Mouse (Mus musculus) stomach, embryonic 14.5 days (tissue): Measurements from ENCODE around the gene Syna. TPM values are rescaled to one million over a fixed set of nuclear protein-coding genes. Genes with fewer than 3 reads are reported as not detected.

ENCODE experiments used
- ATAC-seq: fragments of 200-750 bp; cut with Nextera tagmentation; 2 replicates; pipeline ENCODE4 v1.8.0; 2017; ENCODE audit warnings: low read depth, moderate TSS enrichment; ENCODE audit not compliant: insufficient number of reproducible peaks, insufficient read depth, low FRiP score
- H3K27ac ChIP-seq: fragments of 300-500 bp; sonication (generic); 2 replicates; pipeline ENCODE4 v1.5.1; 2014; ENCODE audit warnings: mild to moderate bottlenecking, low read length, moderate library complexity, mixed read lengths
- H3K27me3 ChIP-seq: fragments of 300-500 bp; sonication (generic); 2 replicates; pipeline ENCODE4 v1.6.1; 2014; ENCODE audit warnings: low read length, control low read depth, mixed read lengths; ENCODE audit not compliant: control insufficient read depth, insufficient read depth
- H3K36me3 ChIP-seq: fragments of 300-500 bp; sonication (generic); 2 replicates; pipeline ENCODE4 v1.6.1; 2014; ENCODE audit warnings: mild to moderate bottlenecking, control low read depth, low read length, moderate library complexity, mixed read lengths; ENCODE audit not compliant: control insufficient read depth, insufficient read depth
- H3K4me1 ChIP-seq: fragments of 300-500 bp; sonication (generic); 2 replicates; pipeline ENCODE4 v1.6.1; 2014; ENCODE audit warnings: low read length, control low read depth, mixed read lengths; ENCODE audit not compliant: control insufficient read depth, insufficient read depth
- H3K4me2 ChIP-seq: fragments of 300-500 bp; sonication (generic); replicated peaks from 2 replicates; pipeline ENCODE4 v1.6.1; 2014; ENCODE audit warnings: low read depth, low read length, control low read depth
- H3K4me3 ChIP-seq: fragments of 300-500 bp; sonication (generic); 2 replicates; pipeline ENCODE4 v1.5.1; 2014; ENCODE audit warnings: low read depth, low read length, control low read depth
- H3K9ac ChIP-seq: fragments of 300-500 bp; sonication (generic); replicated peaks from 2 replicates; pipeline ENCODE4 v1.6.1; 2014; ENCODE audit warnings: low read depth, mild to moderate bottlenecking, control low read depth, low read length, moderate library complexity, mixed read lengths
- H3K9me3 ChIP-seq: fragments of 300-500 bp; sonication (generic); 2 replicates; pipeline ENCODE4 v1.6.1; 2016; ENCODE audit warnings: low read depth, low read length, control low read depth; ENCODE audit not compliant: control insufficient read depth
- WGBS: fragments of 180-500 bp; shearing (Covaris S2); extraction: QIAGEN DNeasy Blood & Tissue Kit; methylation state at CpG from one replicate; pipeline ENCODE4 v1.1.7; 2014; 5-methylcytosine and 5-hydroxymethylcytosine counted together
- polyA plus RNA-seq: library from polyadenylated mRNA; unstranded; fragments of >200 nt; fragmentation: Nextera tagmentation; extraction: Ambion mirVana; gene quantifications from 2 replicates; pipeline ENCODE4 v1.2.1, GENCODE M21; 2014

The Syna gene
- polyA plus RNA-seq, 1 experiment from 2014 or later = not detected

DNA sequence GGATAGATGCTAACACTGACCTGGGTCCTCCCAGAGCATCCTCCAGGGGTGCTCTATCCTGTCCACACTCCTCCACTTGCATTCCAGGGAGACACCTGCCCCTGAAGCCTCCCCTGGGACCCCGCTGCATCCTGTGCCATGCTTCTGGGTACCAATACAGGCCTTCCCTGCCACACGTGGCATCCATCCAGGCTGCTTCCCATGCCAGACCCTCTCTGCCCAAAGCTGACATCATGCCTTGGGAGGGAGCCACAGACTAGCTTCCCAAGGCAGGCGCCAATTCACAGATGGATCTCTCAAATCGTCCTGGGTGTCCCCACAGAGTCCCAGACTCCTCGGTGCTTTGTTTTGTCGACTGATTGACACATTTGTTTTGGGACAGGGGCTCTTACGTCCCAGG, 29.1 kb downstream of the Syna start:
- Histone ChIP-seq H3K4me2 (no peak overlapping the region), H3K4me3 (no peak overlapping the region), H3K27me3 (no peaks in the 10 kb centered on the region), H3K4me1 (no peaks in the 10 kb centered on the region), H3K27ac (no peak overlapping the region), H3K9me3 (no peaks in the 10 kb centered on the region), H3K9ac (no peak overlapping the region), H3K36me3 (peaks cover 15% of the 10 kb centered on the region)
- no peak for ATAC-seq
- 75% methylated on average over 7 of the region's 7 CpGs for WGBS

DNA sequence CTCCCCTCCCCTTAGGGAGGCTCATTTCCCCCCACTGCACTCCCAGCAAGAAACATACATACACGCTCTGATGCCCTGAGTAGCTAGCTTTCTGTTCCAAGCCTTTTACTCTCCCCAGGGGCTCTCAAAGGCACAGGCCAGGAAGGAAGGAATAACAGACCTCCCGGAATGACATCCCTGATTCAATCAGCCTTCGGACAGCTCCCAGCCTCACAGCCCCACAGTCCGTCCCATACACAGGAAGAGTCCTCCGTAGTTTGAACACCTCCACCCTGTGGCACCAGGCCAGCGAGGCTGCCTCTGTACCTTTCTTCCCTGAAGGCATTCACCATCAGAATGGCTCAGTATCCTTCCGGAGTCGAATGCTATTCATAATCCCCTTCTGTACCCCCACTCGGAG, 31.5 kb downstream of the Syna start:
- Histone ChIP-seq H3K27me3 (no peaks in the 10 kb centered on the region), H3K4me2 (no peak overlapping the region), H3K9me3 (no peaks in the 10 kb centered on the region), H3K4me3 (no peak overlapping the region), H3K9ac (no peak overlapping the region), H3K4me1 (no peaks in the 10 kb centered on the region), H3K27ac (no peak overlapping the region), H3K36me3 (peaks cover 5% of the 10 kb centered on the region; the same call in 1 of the 2 replicates)
- WGBS = 52% methylated on average over 9 of the region's 9 CpGs
- ATAC-seq = no peak

DNA sequence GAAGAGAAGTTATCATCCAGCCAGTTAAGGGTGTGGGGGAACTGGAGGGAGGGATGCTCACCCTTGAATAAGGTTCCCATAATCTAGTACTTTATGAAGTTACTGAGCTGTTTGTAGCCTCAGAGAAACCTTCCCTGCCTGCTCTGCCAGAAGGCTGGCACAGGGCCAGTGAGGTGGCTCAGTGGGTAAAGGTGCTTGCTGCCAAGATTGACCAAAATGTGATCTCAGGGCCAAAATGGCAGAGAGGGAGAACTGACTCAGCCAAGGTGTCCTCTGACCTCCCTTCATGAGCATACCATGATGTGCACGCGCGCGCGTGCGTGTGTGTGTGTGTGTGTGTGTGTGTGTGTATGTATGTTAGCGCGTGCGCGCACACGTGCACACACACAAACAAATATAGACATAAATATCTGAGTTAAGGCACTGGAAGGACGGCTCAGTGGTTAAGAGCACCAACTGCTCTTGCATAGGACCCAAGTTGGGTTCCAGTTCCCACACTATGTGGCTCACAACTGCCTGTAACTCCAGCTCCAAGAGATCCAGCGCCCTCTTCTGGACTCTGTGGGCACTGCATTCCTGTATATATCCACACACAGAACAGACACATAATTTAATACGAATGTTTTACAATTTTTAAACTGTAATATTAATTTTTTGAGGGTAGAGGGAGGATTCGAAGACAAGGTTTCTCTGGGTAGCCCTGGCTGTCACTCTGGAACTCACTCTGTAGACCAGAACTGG, 33.8 kb downstream of the Syna start:
- Histone ChIP-seq H3K4me2 (no peak overlapping the region), H3K36me3 (peaks cover 4% of the 10 kb centered on the region; the same call in 1 of the 2 replicates), H3K9me3 (no peaks in the 10 kb centered on the region), H3K27ac (no peak overlapping the region), H3K9ac (no peak overlapping the region), H3K4me1 (no peaks in the 10 kb centered on the region), H3K27me3 (no peaks in the 10 kb centered on the region), H3K4me3 (no peak overlapping the region)
- no peak for ATAC-seq
- WGBS = 92% methylated on average over 15 of the region's 15 CpGs

DNA sequence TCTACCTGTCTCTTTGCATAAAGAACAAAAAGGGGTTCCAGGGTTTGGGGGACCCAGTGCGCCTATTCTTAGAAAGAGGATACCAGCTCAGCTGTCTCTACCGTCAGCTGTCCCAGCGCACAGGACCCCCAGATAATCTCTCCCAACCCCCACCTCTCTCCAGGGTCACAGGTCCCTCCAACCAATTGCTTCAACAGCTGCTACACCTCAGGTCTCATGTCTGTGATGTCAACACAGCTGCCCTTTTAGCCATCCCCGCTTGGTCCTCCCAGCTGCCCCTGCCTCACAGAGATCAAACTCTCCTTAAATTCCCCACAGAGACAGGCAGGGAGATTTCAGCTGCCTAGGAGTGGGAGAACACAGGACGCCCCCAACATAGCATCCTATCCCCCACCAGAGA, 36.2 kb downstream of the Syna start:
- H3K36me3 ChIP-seq = peaks cover 14% of the 10 kb centered on the region; the same call in 1 of the 2 replicates
- H3K27me3 ChIP-seq = no peaks in the 10 kb centered on the region
- no peak overlapping the region for H3K27ac ChIP-seq
- H3K9ac ChIP-seq = no peak overlapping the region
- H3K4me3 ChIP-seq = no peak overlapping the region
- ATAC-seq = no peak
- H3K4me2 ChIP-seq = no peak overlapping the region
- no peaks in the 10 kb centered on the region for H3K9me3 ChIP-seq
- 78% methylated on average over 5 of the region's 5 CpGs for WGBS
- H3K4me1 ChIP-seq = no peaks in the 10 kb centered on the region

DNA sequence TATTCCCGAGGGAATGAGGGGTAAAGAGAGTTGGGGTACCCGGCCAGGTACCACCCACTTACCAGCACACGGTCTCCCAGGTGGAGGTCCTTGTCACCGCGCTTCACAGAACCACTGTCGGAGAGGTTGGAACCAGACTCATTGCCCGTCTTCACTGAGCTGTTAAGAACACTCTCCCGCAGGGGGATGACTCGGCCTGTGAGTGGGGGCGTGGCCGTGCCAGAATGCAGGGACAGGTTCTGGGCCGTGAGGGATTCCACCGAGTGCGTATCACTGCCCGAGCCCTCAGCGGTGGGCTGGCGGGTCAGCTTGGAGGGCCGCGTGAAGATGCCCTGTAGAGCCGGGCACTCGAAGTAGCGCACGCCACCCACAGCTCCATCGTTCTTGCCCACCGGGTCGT, 37.4 kb downstream of the Syna start:
- no peak overlapping the region for H3K27ac ChIP-seq
- no peak overlapping the region for H3K4me2 ChIP-seq
- H3K9me3 ChIP-seq = no peaks in the 10 kb centered on the region; the same call in 1 of the 2 replicates
- H3K4me1 ChIP-seq = no peaks in the 10 kb centered on the region
- peaks cover 14% of the 10 kb centered on the region; the same call in 1 of the 2 replicates for H3K36me3 ChIP-seq
- H3K4me3 ChIP-seq = no peak overlapping the region
- ATAC-seq = no peak
- 93% methylated on average over 26 of the region's 26 CpGs for WGBS
- H3K27me3 ChIP-seq = no peaks in the 10 kb centered on the region
- no peak overlapping the region for H3K9ac ChIP-seq

DNA sequence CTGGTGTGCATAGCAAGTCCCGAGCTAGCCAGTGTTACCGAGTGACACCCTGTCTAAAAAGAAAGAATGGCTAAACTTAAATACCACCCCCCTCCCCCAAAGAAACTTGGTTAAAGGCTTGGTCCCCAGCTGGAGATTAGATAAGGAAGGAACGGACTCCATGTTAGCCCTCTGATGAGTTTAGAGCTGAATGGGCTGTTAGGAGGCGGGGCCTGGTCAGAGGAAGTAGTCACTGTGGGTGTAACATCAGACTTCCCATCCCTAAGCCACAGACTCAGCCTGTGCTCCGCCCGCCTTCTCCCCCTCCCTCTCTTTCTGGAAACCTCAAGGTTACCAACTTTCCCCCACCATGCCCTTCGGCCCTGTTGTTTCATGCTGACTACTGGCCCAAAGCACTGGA, 38.2 kb downstream of the Syna start:
- no peak for ATAC-seq
- H3K9me3 ChIP-seq = no peaks in the 10 kb centered on the region; the same call in 1 of the 2 replicates
- no peaks in the 10 kb centered on the region for H3K4me1 ChIP-seq
- no peak overlapping the region for H3K9ac ChIP-seq
- 88% methylated on average over 7 of the region's 7 CpGs for WGBS
- no peak overlapping the region for H3K4me2 ChIP-seq
- no peak overlapping the region for H3K4me3 ChIP-seq
- no peak overlapping the region for H3K27ac ChIP-seq
- peaks cover 21% of the 10 kb centered on the region for H3K36me3 ChIP-seq
- H3K27me3 ChIP-seq = no peaks in the 10 kb centered on the region

DNA sequence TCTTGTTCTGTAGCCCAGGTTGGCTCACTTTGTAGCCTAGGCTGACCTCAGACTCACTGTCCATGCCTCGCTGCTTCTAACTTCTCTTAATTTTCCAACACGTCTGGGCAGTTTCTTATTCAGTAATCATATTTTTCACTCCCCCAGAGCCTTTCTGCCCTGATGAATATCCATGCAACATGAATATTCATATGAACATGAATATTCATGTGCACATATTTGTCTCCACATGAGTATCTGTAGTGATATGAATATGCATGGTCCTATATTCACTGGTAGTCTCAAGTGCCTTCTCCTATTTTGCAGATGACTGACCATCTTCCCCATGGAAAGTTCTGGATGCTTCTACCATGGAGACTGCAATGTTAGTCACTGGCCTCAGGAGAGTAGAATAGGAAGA, 38.8 kb downstream of the Syna start:
- ATAC-seq = no peak
- 92% methylated on average over 2 of the region's 2 CpGs for WGBS
- H3K27me3 ChIP-seq = no peaks in the 10 kb centered on the region

DNA sequence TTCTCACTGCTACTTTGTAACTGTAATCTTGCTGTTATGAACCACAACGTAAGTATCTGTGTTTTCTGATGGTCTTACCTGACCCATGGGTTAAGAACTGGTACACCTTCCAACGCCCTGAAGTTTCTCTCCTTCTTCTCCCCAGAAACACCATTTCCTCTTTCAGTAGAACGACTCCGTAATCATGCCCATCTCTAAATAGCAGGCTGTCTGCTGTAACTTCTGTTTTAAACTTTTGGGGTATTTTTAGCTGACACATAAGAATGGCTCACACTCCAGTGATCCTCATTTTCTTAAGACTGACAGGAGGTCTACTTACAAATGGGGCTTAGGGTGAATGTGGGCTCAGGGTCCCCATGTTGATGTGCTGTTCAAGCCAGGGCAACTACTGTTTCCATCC, 39.9 kb downstream of the Syna start:
- H3K4me2 ChIP-seq = no peak overlapping the region
- H3K27me3 ChIP-seq = no peaks in the 10 kb centered on the region
- no peak for ATAC-seq
- 93% methylated on average over 4 of the region's 4 CpGs for WGBS
- no peak overlapping the region for H3K9ac ChIP-seq
- no peaks in the 10 kb centered on the region for H3K4me1 ChIP-seq
- H3K4me3 ChIP-seq = no peak overlapping the region
- no peaks in the 10 kb centered on the region; the same call in 1 of the 2 replicates for H3K9me3 ChIP-seq
- no peak overlapping the region for H3K27ac ChIP-seq
- H3K36me3 ChIP-seq = peaks cover 36% of the 10 kb centered on the region

More for the DNA sequence above, 38.8 kb downstream of the Syna start:
- Histone ChIP-seq H3K4me3 (no peak overlapping the region), H3K4me1 (no peaks in the 10 kb centered on the region), H3K4me2 (no peak overlapping the region), H3K36me3 (peaks cover 28% of the 10 kb centered on the region), H3K9me3 (no peaks in the 10 kb centered on the region; the same call in 1 of the 2 replicates), H3K9ac (no peak overlapping the region), H3K27ac (no peak overlapping the region)

DNA sequence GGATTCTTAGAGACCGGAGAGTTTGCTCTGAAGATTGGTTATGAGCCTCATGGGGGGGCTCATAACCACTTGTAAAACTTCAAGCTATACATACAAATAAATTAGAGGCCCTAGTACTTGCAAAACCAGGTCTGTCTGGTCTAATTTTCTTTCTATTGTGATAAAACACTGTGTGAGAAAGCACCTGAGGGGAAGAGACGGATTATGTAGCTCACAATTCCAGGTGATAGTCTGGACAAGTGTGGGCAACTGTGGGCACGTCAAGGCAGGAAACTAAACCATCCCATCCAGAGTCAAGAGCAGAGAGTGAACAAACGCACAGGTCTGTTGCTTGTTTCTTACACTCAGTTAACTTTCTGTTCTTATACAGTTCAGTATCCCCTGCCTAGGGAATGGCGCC, 40.5 kb downstream of the Syna start:
- Histone ChIP-seq H3K9ac (no peak overlapping the region), H3K4me3 (no peak overlapping the region), H3K4me2 (no peak overlapping the region), H3K27me3 (no peaks in the 10 kb centered on the region), H3K4me1 (no peaks in the 10 kb centered on the region), H3K9me3 (no peaks in the 10 kb centered on the region; the same call in 1 of the 2 replicates), H3K27ac (no peak overlapping the region), H3K36me3 (peaks cover 42% of the 10 kb centered on the region)
- WGBS = 88% methylated on average over 5 of the region's 5 CpGs
- no peak for ATAC-seq
